In genomic region chr6:88761684-88762439, GRCm38 (mm10) we compare ENCODE assay signal across 12 mouse cellular contexts. TPM values are rescaled to one million over a fixed set of nuclear protein-coding genes. Genes with fewer than 3 reads are reported as not detected.
A peak's percentile ranks its signal among the peaks of the same experiment; 100 is the strongest.
DNase-seq lines count a peak whose midpoint lies in the region; ATAC-seq and TF ChIP-seq lines count a peak whose summit lies in the region.
"Had no signal": no experiment of that assay in that cellular context is flagged by ENCODE, and none has a peak within 500 bp of the region (broad histone marks: within the 10 kb centered on the region; RNA-seq: fewer than 3 reads in every experiment).

No protein-coding gene starts in this region.

- no peaks in the 10 kb centered on the region for H3K36me3 ChIP-seq in heart, embryonic 10.5 days
- H3K36me3 ChIP-seq in liver, embryonic 11.5 days (ENCODE audit: control insufficient read depth, insufficient read depth, low read length): no peaks in the 10 kb centered on the region
- peaks cover 18% of the 10 kb centered on the region for H3K36me3 ChIP-seq in liver, postnatal 0 days (replicated peaks; ENCODE audit: insufficient read depth, low read length)
- H3K36me3 ChIP-seq: midbrain, embryonic 15.5 days; neural tube, embryonic 12.5 days had no signal

- TF ChIP-seq POLR2A in cerebellum, adult 2 months (IDR thresholded peaks at IDR 0.05; ENCODE audit: borderline replicate concordance, insufficient read depth, low read length): no peak

- no peak for TF ChIP-seq CTCF in cerebellum, adult 2 months (IDR thresholded peaks at IDR 0.05; ENCODE audit: borderline replicate concordance, insufficient read depth, low read depth, low read length)
- TF ChIP-seq CTCF in liver, postnatal 0 days (IDR thresholded peaks at IDR 0.05; ENCODE audit: low read depth): no peak

- no peak overlapping the region for H3K4me3 ChIP-seq in cerebellum, adult 2 months (replicated peaks; ENCODE audit: insufficient read depth, low read depth, low read length)
- H3K4me3 ChIP-seq in heart, embryonic 10.5 days: no peak overlapping the region
- no peak overlapping the region for H3K4me3 ChIP-seq in liver, embryonic 11.5 days (ENCODE audit: low read depth, low read length)
- no peak overlapping the region for H3K4me3 ChIP-seq in liver, postnatal 0 days (ENCODE audit: low read depth, low read length)
- H3K4me3 ChIP-seq: midbrain, embryonic 15.5 days; neural tube, embryonic 12.5 days had no signal

- no peak overlapping the region for H3K4me2 ChIP-seq in liver, embryonic 11.5 days
- H3K4me2 ChIP-seq in liver, postnatal 0 days (ENCODE audit: low read depth, low read length): no peak overlapping the region
- H3K4me2 ChIP-seq: midbrain, embryonic 15.5 days; neural tube, embryonic 12.5 days had no signal

- peak in 1 of 2 experiments; percentile 54 for DNase-seq in cerebellum, adult 2 months
- no peak for DNase-seq in cerebellum, postnatal 36 days
- no peak for DNase-seq in heart, embryonic 10.5 days (ENCODE audit: low spot score)
- DNase-seq in heart, adult 8-10 months (ENCODE audit: low spot score): no peak
- DNase-seq in liver: peak; percentile 49
- no peak for DNase-seq in liver, embryonic 11.5 days (ENCODE audit: low spot score)
- no peak for DNase-seq in liver, postnatal 0 days
- DNase-seq in ovary, postnatal 14 days (ENCODE audit: low spot score): no peak
- DNase-seq: spleen, adult 18-20 months had no signal

- WGBS in cerebellum, adult 2 months: 49% methylated on average over 17 of the region's 17 CpGs
- WGBS in heart, embryonic 10.5 days: 58% methylated on average over 17 of the region's 17 CpGs
- WGBS in liver, embryonic 11.5 days: 57% methylated on average over 17 of the region's 17 CpGs
- 69% methylated on average over 17 of the region's 17 CpGs for WGBS in liver, postnatal 0 days (ENCODE audit: insufficient replicate concordance)

- TF ChIP-seq EP300 in liver, postnatal 0 days (IDR thresholded peaks at IDR 0.05; ENCODE audit: low read depth): no peak

- H3K27me3 ChIP-seq in cerebellum, adult 2 months (ENCODE audit: control insufficient read depth, insufficient read depth, low read length): no peaks in the 10 kb centered on the region
- H3K27me3 ChIP-seq in heart, embryonic 10.5 days (ENCODE audit: insufficient read depth, poor library complexity, severe bottlenecking): peaks cover 18% of the 10 kb centered on the region; the same call in 1 of the 2 replicates
- H3K27me3 ChIP-seq in liver, embryonic 11.5 days (replicated peaks; ENCODE audit: control insufficient read depth, insufficient read depth, low read length): no peaks in the 10 kb centered on the region
- no peaks in the 10 kb centered on the region for H3K27me3 ChIP-seq in liver, postnatal 0 days (ENCODE audit: insufficient read depth, low read length)
- H3K27me3 ChIP-seq: midbrain, embryonic 15.5 days; neural tube, embryonic 12.5 days had no signal

- H3K9me3 ChIP-seq in heart, embryonic 10.5 days: no peaks in the 10 kb centered on the region
- no peaks in the 10 kb centered on the region for H3K9me3 ChIP-seq in liver, embryonic 11.5 days (ENCODE audit: control insufficient read depth, low read length)
- H3K9me3 ChIP-seq in liver, postnatal 0 days (ENCODE audit: low read length): no peaks in the 10 kb centered on the region
- H3K9me3 ChIP-seq: midbrain, embryonic 15.5 days; neural tube, embryonic 12.5 days had no signal

- peak overlapping the region; percentile 81 for H3K27ac ChIP-seq in cerebellum, adult 2 months (ENCODE audit: insufficient read depth, low read length)
- peak overlapping the region; percentile 18; the same call in 1 of the 2 replicates for H3K27ac ChIP-seq in heart, embryonic 10.5 days
- H3K27ac ChIP-seq in liver, embryonic 11.5 days (ENCODE audit: low read depth, low read length): no peak overlapping the region
- H3K27ac ChIP-seq in liver, postnatal 0 days (ENCODE audit: low read depth): peak overlapping the region; percentile 39; the same call in 1 of the 2 replicates
- H3K27ac ChIP-seq: macrophage; midbrain, embryonic 15.5 days; neural tube, embryonic 12.5 days had no signal

- no peak overlapping the region for H3K9ac ChIP-seq in liver, embryonic 11.5 days (ENCODE audit: low read depth, low read length)
- no peak overlapping the region; the same call in 1 of the 2 replicates for H3K9ac ChIP-seq in liver, postnatal 0 days (replicated peaks)
- H3K9ac ChIP-seq: midbrain, embryonic 15.5 days; neural tube, embryonic 12.5 days had no signal

- ATAC-seq in liver, embryonic 11.5 days (replicated peaks; ENCODE audit: low FRiP score): no peak
- ATAC-seq in liver, postnatal 0 days: no peak
- ATAC-seq: midbrain, embryonic 15.5 days had no signal

- peaks cover 59% of the 10 kb centered on the region for H3K4me1 ChIP-seq in cerebellum, adult 2 months (ENCODE audit: control insufficient read depth, insufficient read depth, low read length)
- H3K4me1 ChIP-seq in heart, embryonic 10.5 days: peaks cover 66% of the 10 kb centered on the region
- peaks cover 43% of the 10 kb centered on the region for H3K4me1 ChIP-seq in liver, embryonic 11.5 days (replicated peaks; ENCODE audit: control insufficient read depth, insufficient read depth, low read length)
- H3K4me1 ChIP-seq in liver, postnatal 0 days (ENCODE audit: insufficient read depth): peaks cover 56% of the 10 kb centered on the region

RNA-seq across cellular contexts. Expression of gene Mgll, which starts 37.6 kb away (rescaled TPM):
- polyA plus RNA-seq in cerebellum, adult 2 months (2012; rRNA removed): 63.4 and 69.2 TPM in 2 replicates
- polyA plus RNA-seq in heart, embryonic 10.5 days (2016; fragmentation: Nextera tagmentation; extraction: Ambion mirVana): 5.4 and 6.4 TPM in 2 replicates
- 100 to 1,000 TPM in 2 of 4 experiments, 10 to 100 TPM in 2; 74.8 to 134 (median 102) TPM for total RNA-seq in heart, adult 8-10 months (2022)
- 17.3 and 22.2 TPM in 2 replicates for polyA plus RNA-seq in liver, embryonic 11.5 days (2014; fragmentation: Nextera tagmentation; extraction: Ambion mirVana)
- 106 and 121 TPM in 2 replicates for polyA plus RNA-seq in liver, postnatal 0 days (2015; fragmentation: Nextera tagmentation; extraction: Ambion mirVana)
